Mouse (Mus musculus): Measurements from ENCODE around the gene Crtc2.

DNA sequence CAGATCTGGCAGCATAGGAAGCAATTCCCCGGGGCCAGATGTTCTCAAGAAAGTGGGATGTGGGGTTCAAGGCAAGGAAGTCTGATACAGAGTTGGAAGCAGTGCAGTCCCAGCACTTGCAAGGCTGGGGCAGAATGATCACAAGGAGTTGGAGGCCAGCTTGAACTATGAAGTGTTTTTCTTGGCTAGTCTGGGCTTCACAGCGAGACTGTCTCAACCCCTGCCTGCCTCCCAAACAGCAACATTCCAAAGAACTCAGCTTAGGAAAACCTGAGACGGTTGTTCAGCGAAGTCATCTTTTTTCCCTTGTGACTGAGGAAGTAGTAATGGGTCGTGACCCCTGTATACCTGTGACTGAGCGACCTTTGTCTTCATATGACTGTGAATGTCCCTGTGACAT is 3.2 kb upstream of the Crtc2 start:
- TF ChIP-seq CTCF (IDR thresholded peaks at IDR 0.05; ENCODE audit: borderline replicate concordance, control insufficient read depth, extremely low read depth, insufficient read depth, low read length, poor library complexity) (no peak), POLR2A (IDR thresholded peaks at IDR 0.05; ENCODE audit: control insufficient read depth, extremely low read depth, insufficient read depth, low read length, poor library complexity) (no peak)

Data from thymus, adult 2 months (tissue).